Comparison of ENCODE assay signal across 8 mouse cellular contexts in genomic region chr16:18289067-18289588, GRCm38 (mm10). TPM values are rescaled to one million over a fixed set of nuclear protein-coding genes. Genes with fewer than 3 reads are reported as not detected.
A peak's percentile ranks its signal among the peaks of the same experiment; 100 is the strongest.
DNase-seq lines count a peak whose midpoint lies in the region; ATAC-seq and TF ChIP-seq lines count a peak whose summit lies in the region.

TSS of gene Dgcr8 (minus strand) at chr16:18289246.

- H3K4me3 ChIP-seq in gastrocnemius, adult 2 months, result peak within 1 kb of the TSS; percentile 83
- H3K4me3 ChIP-seq in hindbrain, postnatal 0 days (ENCODE audit: low read length), result peak within 1 kb of the TSS; percentile 94
- H3K4me3 ChIP-seq in left cerebral cortex, adult 2 months, result peak within 1 kb of the TSS; percentile 94

- DNase-seq in ZHBTc4 (ENCODE audit: low read depth, low spot score), result peak; percentile 99
- DNase-seq in gastrocnemius, adult 2 months, result peak; percentile 99
- peak; percentile 99 for DNase-seq in hindbrain, postnatal 0 days (ENCODE audit: low spot score)
- peak; percentile 99 for DNase-seq in left cerebral cortex, adult 2 months (ENCODE audit: extremely low spot score in 1 of 2, low spot score in 2 of 2)
- DNase-seq in right cerebral cortex, adult 2 months (ENCODE audit: low spot score in 2 of 2), result peak; percentile 98
- DNase-seq in urinary bladder, postnatal 14 days (ENCODE audit: low spot score), result peak; percentile 98

- H3K27me3 ChIP-seq in hindbrain, postnatal 0 days (ENCODE audit: insufficient read depth, low read length), result no peaks in the 10 kb centered on the region

- peak within 1 kb of the TSS; percentile 97 for H3K9ac ChIP-seq in hindbrain, postnatal 0 days (replicated peaks; ENCODE audit: low read length)

- ATAC-seq in common myeloid progenitor, adult 5-6 weeks (replicated peaks; ENCODE audit: low read depth, poor library complexity, severe bottlenecking), result peak; percentile 95
- ATAC-seq in hindbrain, postnatal 0 days, result peak; percentile 99
- peak; percentile 97 for ATAC-seq in megakaryocyte, adult 5-6 weeks (ENCODE audit: poor library complexity, severe bottlenecking)

- peak within 1 kb of the TSS; percentile 93 for H3K4me2 ChIP-seq in hindbrain, postnatal 0 days (ENCODE audit: low read depth, low read length)

- H3K36me3 ChIP-seq in hindbrain, postnatal 0 days (ENCODE audit: insufficient read depth, low read length), result peaks cover 4% of the 10 kb centered on the region; the same call in 1 of the 2 replicates

- intact Hi-C loops in gastrocnemius, adult 2 months (cut with DNase I), result loop anchor here (5.0 kb wide), 1 partner anchor 42 kb away; the partner anchor contains the start of genes Ranbp1 and Trmt2a
- intact Hi-C loops in left cerebral cortex, adult 2 months (cut with DNase I), result no loop called here

- H3K27ac ChIP-seq in gastrocnemius, adult 2 months, result peak within 1 kb of the TSS; percentile 89
- peak within 1 kb of the TSS; percentile 89 for H3K27ac ChIP-seq in hindbrain, postnatal 0 days
- peak within 1 kb of the TSS; percentile 70 for H3K27ac ChIP-seq in left cerebral cortex, adult 2 months

- TF ChIP-seq CTCF in gastrocnemius, adult 2 months (IDR thresholded peaks at IDR 0.05), result no peak
- no peak for TF ChIP-seq CTCF in hindbrain, postnatal 0 days (IDR thresholded peaks at IDR 0.05; ENCODE audit: low read depth)
- TF ChIP-seq CTCF in left cerebral cortex, adult 2 months (IDR thresholded peaks at IDR 0.05), result no peak

- WGBS in hindbrain, postnatal 0 days, result 4% methylated on average over 58 of the region's 71 CpGs

- no peaks in the 10 kb centered on the region for H3K9me3 ChIP-seq in hindbrain, postnatal 0 days (ENCODE audit: low read length)

- peaks cover 13% of the 10 kb centered on the region for H3K4me1 ChIP-seq in hindbrain, postnatal 0 days (ENCODE audit: insufficient read depth, low read length)

RNA-seq across cellular contexts. Expression of gene Dgcr8, which starts in this region (rescaled TPM):
- total RNA-seq in common myeloid progenitor, adult 5-6 weeks (2017), result 60.0 and 60.6 TPM in 2 replicates
- total RNA-seq in gastrocnemius, adult 2 months (2021), result 10 to 100 TPM; 12.1 to 13.0 TPM
- total RNA-seq in hindbrain, postnatal 0 days (2014; rRNA removed), result 39.9 and 43.4 TPM in 2 replicates
- 19.1 and 20.8 TPM in 2 replicates for polyA plus RNA-seq in hindbrain, postnatal 0 days (2015; fragmentation: Nextera tagmentation; extraction: Ambion mirVana)
- total RNA-seq in left cerebral cortex, adult 2 months (2021), result 10 to 100 TPM; 41.1 to 41.8 TPM
- 23.3 and 32.1 TPM in 2 replicates for total RNA-seq in megakaryocyte, adult 5-6 weeks (2015)
- 33.2 and 40.2 TPM in 2 replicates for total RNA-seq in megakaryocyte, adult 5-6 weeks (2017)

Comparison
In these comparisons a context has a peak if more than half of its experiments do, and no peak if none do; other contexts are left out.
1. Peak in every context shown above with its lines: DNase-seq, ATAC-seq, H3K4me3 ChIP-seq and H3K27ac ChIP-seq.